Mouse (Mus musculus): Measurements from ENCODE around the gene Slc4a1ap. TPM values are rescaled to one million over a fixed set of nuclear protein-coding genes. Genes with fewer than 3 reads are reported as not detected.

Gene Slc4a1ap
- 66.3 TPM for polyA plus RNA-seq (2014; fragmentation: Illumina TruSeq; extraction: RNeasy Lipid Tissue Mini Kit (QIAGEN cat#74804))

GRCm38 (mm10) chr5:31526354-31527116 is at the start of gene Slc4a1ap:
TSS of gene Slc4a1ap (plus strand) at chr5:31526995.

GRCm38 (mm10) chr5:31485440-31485839 is 41.4 kb upstream of the Slc4a1ap start, which contains the start of gene 4930548H24Rik:
TSS of gene 4930548H24Rik (plus strand) at chr5:31485740.

DNA sequence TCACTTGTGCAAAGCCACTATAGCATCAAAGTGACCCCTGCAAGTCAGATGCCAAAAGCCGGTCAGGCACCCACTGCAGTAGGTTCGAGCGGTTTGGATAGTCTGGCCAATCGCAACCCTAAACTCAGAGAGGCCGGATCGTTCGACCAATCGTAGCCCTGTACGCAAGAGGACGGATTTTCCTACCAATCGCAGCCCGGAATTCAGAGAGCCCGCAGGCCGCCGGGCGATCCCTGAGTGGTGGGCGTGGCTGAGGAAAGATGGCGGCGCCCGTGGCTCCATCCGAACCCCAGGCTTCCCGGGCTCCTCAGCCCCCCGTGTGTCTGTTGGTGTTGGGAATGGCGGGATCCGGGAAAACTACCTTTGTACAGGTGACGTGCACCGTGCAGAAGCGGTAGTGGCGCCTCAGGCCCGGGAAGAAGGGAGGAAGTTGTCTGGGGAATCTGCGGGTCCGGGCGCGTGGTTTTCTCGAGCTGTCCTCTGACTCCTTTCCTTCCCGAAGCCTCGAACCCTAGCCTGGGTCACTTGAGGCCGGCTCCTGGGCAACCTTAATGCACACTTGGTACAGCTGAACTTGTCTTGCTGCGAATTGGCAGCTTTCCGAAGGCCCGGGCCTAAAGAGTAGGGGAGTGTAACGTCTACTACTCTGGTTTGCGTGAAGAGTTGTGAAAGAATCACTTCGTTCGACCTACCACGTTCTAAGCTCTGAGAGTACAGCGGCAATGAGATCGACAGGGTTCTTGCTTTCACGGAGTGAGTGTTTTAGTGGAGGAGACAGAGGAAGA is 32.1 kb upstream of the Slc4a1ap start, which contains the start of gene Gpn1:
Gene Gpn1, plus strand, starts transcription at position 229 of the 785 bp plus-strand sequence.

GRCm38 (mm10) chr5:31527707-31528106 is 912 bp downstream of the Slc4a1ap start, which contains the start of gene Supt7l:
TSS of gene Supt7l (minus strand) at chr5:31527807.

DNA sequence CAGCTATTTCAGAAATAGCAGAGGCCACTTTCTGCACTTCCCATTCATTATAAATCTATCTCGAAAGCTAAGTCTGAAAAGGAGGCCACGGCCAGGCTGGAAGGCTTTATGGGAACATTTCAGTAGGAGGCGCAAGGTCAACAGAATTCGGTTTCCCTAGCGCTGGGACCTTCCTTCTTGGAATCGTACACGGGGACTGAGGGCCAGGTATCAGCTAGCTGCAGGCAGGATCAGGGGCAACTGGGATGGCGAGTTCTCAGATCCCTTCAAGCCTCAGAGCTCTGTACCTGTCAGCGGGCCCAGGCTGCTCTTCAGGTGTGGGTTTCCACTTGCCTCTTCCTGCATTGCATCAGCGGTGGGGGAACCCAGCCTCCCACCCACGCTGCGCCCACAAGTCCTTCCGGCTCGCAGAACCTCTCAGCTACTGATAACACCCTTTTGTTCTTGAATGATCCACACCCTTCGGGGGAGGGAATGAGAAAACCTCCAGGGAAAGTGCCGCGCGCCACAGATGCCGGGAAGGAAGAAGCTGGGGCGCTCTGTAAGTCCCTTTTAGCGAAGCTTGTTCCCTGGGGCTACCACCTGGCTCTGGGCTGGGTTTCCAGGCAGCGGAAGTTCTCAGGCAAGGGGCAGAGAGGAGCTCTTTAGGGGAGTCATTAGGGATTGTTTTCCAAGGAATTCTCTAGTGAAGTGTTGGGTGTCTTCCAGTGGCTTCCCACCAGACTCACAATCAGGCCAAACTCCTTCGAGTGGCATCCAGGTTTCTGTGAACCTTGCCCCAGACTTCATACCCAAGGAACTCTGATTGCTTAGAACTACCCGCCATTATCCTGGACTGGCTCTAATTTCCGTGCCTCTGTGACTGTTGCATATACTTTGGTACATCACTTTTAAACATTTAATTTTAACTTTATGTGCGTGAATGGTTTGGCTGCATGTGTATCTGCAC is 70.0 kb downstream of the Slc4a1ap start, which contains the start of gene Mrpl33:
Gene Mrpl33, plus strand, starts transcription at position 455 of the 949 bp plus-strand sequence.

Other genes with a start within 250 kb of the Slc4a1ap start
- 18.2 TPM for gene Ift172, start 235.9 kb upstream of the Slc4a1ap start, polyA plus RNA-seq (2014; fragmentation: Illumina TruSeq; extraction: RNeasy Lipid Tissue Mini Kit (QIAGEN cat#74804))
- gene Fndc4, start 230.9 kb upstream of the Slc4a1ap start, polyA plus RNA-seq (2014; fragmentation: Illumina TruSeq; extraction: RNeasy Lipid Tissue Mini Kit (QIAGEN cat#74804)) = 9.6 TPM
- gene Gckr, start 229.6 kb upstream of the Slc4a1ap start, polyA plus RNA-seq (2014; fragmentation: Illumina TruSeq; extraction: RNeasy Lipid Tissue Mini Kit (QIAGEN cat#74804)) = 0.43 TPM
- gene Zfp512, start 74.6 kb upstream of the Slc4a1ap start, polyA plus RNA-seq (2014; fragmentation: Illumina TruSeq; extraction: RNeasy Lipid Tissue Mini Kit (QIAGEN cat#74804)) = 44.2 TPM
- gene 4930548H24Rik, start 41.3 kb upstream of the Slc4a1ap start, polyA plus RNA-seq (2014; fragmentation: Illumina TruSeq; extraction: RNeasy Lipid Tissue Mini Kit (QIAGEN cat#74804)) = not detected
- gene Gpn1, start 32.3 kb upstream of the Slc4a1ap start, polyA plus RNA-seq (2014; fragmentation: Illumina TruSeq; extraction: RNeasy Lipid Tissue Mini Kit (QIAGEN cat#74804)) = 30.6 TPM
- gene Supt7l, start 812 bp downstream of the Slc4a1ap start, polyA plus RNA-seq (2014; fragmentation: Illumina TruSeq; extraction: RNeasy Lipid Tissue Mini Kit (QIAGEN cat#74804)) = 17.3 TPM
- gene Mrpl33, start 69.9 kb downstream of the Slc4a1ap start, polyA plus RNA-seq (2014; fragmentation: Illumina TruSeq; extraction: RNeasy Lipid Tissue Mini Kit (QIAGEN cat#74804)) = 80.5 TPM
- gene Rbks, start 170.6 kb downstream of the Slc4a1ap start, polyA plus RNA-seq (2014; fragmentation: Illumina TruSeq; extraction: RNeasy Lipid Tissue Mini Kit (QIAGEN cat#74804)) = 2.2 TPM
- gene Babam2, start 170.7 kb downstream of the Slc4a1ap start, polyA plus RNA-seq (2014; fragmentation: Illumina TruSeq; extraction: RNeasy Lipid Tissue Mini Kit (QIAGEN cat#74804)) = 138 TPM

Data from ovary, adult 10 weeks (tissue).